Mouse (Mus musculus) limb, embryonic 14.5 days (tissue): Measurements from ENCODE around the gene Nipal4. TPM values are rescaled to one million over a fixed set of nuclear protein-coding genes. Genes with fewer than 3 reads are reported as not detected.
"Not testable (repeated sequence)": the region's sequence is repeated elsewhere in the genome, so short reads cannot be mapped to it uniquely, and the experiment has no call there.

Source experiments
- ATAC-seq: fragments of 200-750 bp; cut with Nextera tagmentation; 2 replicates; pipeline ENCODE4 v1.8.0; 2017; ENCODE audit warnings: low read depth, moderate number of reproducible peaks, moderate TSS enrichment; ENCODE audit not compliant: low FRiP score
- DNase-seq: peaks from one replicate; pipeline ENCODE4 v3.0.0-alpha.2; 2015; ENCODE audit warnings: low spot score
- H3K27ac ChIP-seq: fragments of 300-500 bp; sonication (generic); replicated peaks from 2 replicates; pipeline ENCODE4 v1.5.1; 2014; ENCODE audit warnings: low read depth, mild to moderate bottlenecking, low read length, moderate library complexity, mixed read lengths
- H3K27me3 ChIP-seq: fragments of 300-500 bp; sonication (generic); 2 replicates; pipeline ENCODE4 v1.6.1; 2014; ENCODE audit warnings: low read length, mixed read lengths; ENCODE audit not compliant: control insufficient read depth, insufficient read depth
- H3K36me3 ChIP-seq: fragments of 300-500 bp; sonication (generic); 2 replicates; pipeline ENCODE4 v1.6.1; 2014; ENCODE audit warnings: mild to moderate bottlenecking, low read length, moderate library complexity, mixed read lengths; ENCODE audit not compliant: control insufficient read depth, insufficient read depth
- H3K4me1 ChIP-seq: fragments of 300-500 bp; sonication (generic); 2 replicates; pipeline ENCODE4 v1.6.1; 2014; ENCODE audit warnings: antibody characterized with exemption, low read length, mixed read lengths; ENCODE audit not compliant: control insufficient read depth, insufficient read depth
- H3K4me2 ChIP-seq: fragments of 300-500 bp; sonication (generic); replicated peaks from 2 replicates; pipeline ENCODE4 v1.6.1; 2014; ENCODE audit warnings: low read depth, mild to moderate bottlenecking, low read length, moderate library complexity; ENCODE audit not compliant: severe bottlenecking
- H3K4me3 ChIP-seq: fragments of 300-500 bp; sonication (generic); replicated peaks from 2 replicates; pipeline ENCODE4 v1.5.1; 2014; ENCODE audit warnings: low read length
- H3K9ac ChIP-seq: fragments of 300-500 bp; sonication (generic); 2 replicates; pipeline ENCODE4 v1.6.1; 2014; ENCODE audit warnings: mild to moderate bottlenecking, low read depth, low read length, moderate library complexity; ENCODE audit not compliant: severe bottlenecking
- H3K9me3 ChIP-seq: fragments of 300-500 bp; sonication (generic); 2 replicates; pipeline ENCODE4 v1.6.1; 2016; ENCODE audit warnings: low read length; ENCODE audit not compliant: control insufficient read depth
- POLR2A ChIP-seq: fragments of 200-500 bp; IDR thresholded peaks from 2 replicates; pipeline ENCODE4 v1.8.0; 2012; ENCODE audit warnings: inconsistent platforms, mild to moderate bottlenecking, moderate library complexity, borderline replicate concordance; ENCODE audit not compliant: insufficient read depth, insufficient read length; ENCODE audit errors: extremely low read depth
- WGBS: fragments of 180-500 bp; shearing (Covaris S2); extraction: QIAGEN DNeasy Blood & Tissue Kit; methylation state at CpG from one replicate; pipeline ENCODE4 v1.1.7; 2014; 5-methylcytosine and 5-hydroxymethylcytosine counted together
- polyA plus RNA-seq, 2 experiments: library from polyadenylated mRNA; depleted of rRNA in 1 of 2; stranded (reverse) in 1 of 2; unstranded in 1 of 2; fragments of >200 nt; fragmentation: Nextera tagmentation in 1 of 2; extraction: Ambion mirVana in 1 of 2; gene quantifications; 2 replicates each; pipeline versions ENCODE4 v1.2.1 to v1.2.3; 2012 to 2014

Nipal4 gene
- polyA plus RNA-seq, 2 experiments, result 3.2 to 4.3 TPM

DNA sequence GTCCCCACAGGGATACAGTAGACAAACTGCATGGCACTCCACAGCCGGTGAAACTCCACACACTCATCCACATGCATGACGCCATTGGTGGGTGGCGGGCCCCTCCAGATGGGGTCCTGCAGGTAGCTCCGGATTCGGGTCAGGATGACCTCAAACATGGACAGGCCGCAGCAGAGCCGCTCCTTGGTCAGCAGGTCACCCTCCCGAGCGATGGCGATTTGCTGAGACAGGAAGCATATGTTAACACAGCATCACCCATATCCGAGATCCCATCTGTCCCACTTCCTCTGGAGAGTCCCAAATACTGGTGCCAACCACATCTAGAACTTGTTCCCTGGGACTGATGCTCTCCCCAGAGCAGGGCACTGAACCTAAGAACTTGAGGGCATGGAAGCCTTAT lies 34.4 kb upstream of the Nipal4 start:
- Histone ChIP-seq H3K27me3 (no peaks in the 10 kb centered on the region), H3K9ac (no peak overlapping the region), H3K27ac (no peak overlapping the region), H3K4me2 (no peak overlapping the region), H3K4me1 (no peaks in the 10 kb centered on the region), H3K9me3 (no peaks in the 10 kb centered on the region), H3K4me3 (no peak overlapping the region), H3K36me3 (peaks cover 4% of the 10 kb centered on the region; the same call in 1 of the 2 replicates)
- DNase-seq, result no peak
- ATAC-seq, result no peak
- no peak for TF ChIP-seq POLR2A
- WGBS, result 87% methylated on average over 11 of the region's 11 CpGs

DNA sequence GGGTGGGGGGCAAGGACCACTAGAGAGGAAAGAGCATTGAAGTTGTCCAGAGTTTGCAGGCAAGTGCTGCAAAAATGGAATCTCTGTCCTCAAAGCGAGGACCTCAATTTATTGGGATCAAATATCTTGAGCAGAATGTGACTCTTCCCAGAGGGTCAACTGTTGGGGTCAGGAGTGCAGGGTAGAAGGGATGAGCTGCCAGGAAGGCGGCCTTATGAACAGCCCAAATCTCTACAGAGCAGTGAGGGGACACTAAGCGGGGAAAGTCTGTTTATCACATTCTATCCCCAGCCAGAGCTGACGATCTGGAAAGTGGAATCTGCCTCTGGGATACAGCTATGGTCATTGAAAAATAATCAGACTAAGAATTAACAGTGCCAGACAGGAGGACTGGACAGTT lies 27.9 kb upstream of the Nipal4 start:
- ATAC-seq (no peak), DNase-seq (no peak)
- WGBS, result 66% methylated on average over 4 of the region's 4 CpGs
- no peak overlapping the region for H3K27ac ChIP-seq
- no peak overlapping the region for H3K4me2 ChIP-seq
- H3K36me3 ChIP-seq, result peaks cover 1% of the 10 kb centered on the region; the same call in 1 of the 2 replicates
- no peak overlapping the region for H3K9ac ChIP-seq
- no peaks in the 10 kb centered on the region for H3K27me3 ChIP-seq
- no peaks in the 10 kb centered on the region for H3K9me3 ChIP-seq
- no peaks in the 10 kb centered on the region for H3K4me1 ChIP-seq
- TF ChIP-seq POLR2A, result no peak
- no peak overlapping the region for H3K4me3 ChIP-seq

GRCm38 (mm10) chr11:46188283-46188682 lies 22.0 kb upstream of the Nipal4 start:
- TF ChIP-seq POLR2A, result no peak
- no peaks in the 10 kb centered on the region for H3K9me3 ChIP-seq
- H3K4me2 ChIP-seq, result no peak overlapping the region
- DNase-seq, result no peak
- H3K36me3 ChIP-seq, result no peaks in the 10 kb centered on the region
- H3K27ac ChIP-seq, result no peak overlapping the region
- H3K27me3 ChIP-seq, result no peaks in the 10 kb centered on the region
- H3K4me1 ChIP-seq, result peaks cover 7% of the 10 kb centered on the region
- no peak overlapping the region for H3K4me3 ChIP-seq
- WGBS, result 37% methylated on average over 2 of the region's 2 CpGs
- no peak for ATAC-seq
- H3K9ac ChIP-seq, result no peak overlapping the region

- Histone ChIP-seq H3K4me3 (no peak overlapping the region), H3K9ac (no peak overlapping the region), H3K27me3 (no peaks in the 10 kb centered on the region), H3K9me3 (no peaks in the 10 kb centered on the region), H3K27ac (no peak overlapping the region), H3K4me2 (no peak overlapping the region), H3K4me1 (peaks cover 7% of the 10 kb centered on the region), H3K36me3 (no peaks in the 10 kb centered on the region)
- ATAC-seq (peak; percentile 15; the same call in 1 of the 2 replicates), DNase-seq (peak; percentile 58)
- TF ChIP-seq POLR2A, result no peak
- WGBS, result 7% methylated on average over 4 of the region's 4 CpGs
These were observed 19.2 kb upstream of the Nipal4 start for GRCm38 (mm10) chr11:46185486-46185885.

DNA sequence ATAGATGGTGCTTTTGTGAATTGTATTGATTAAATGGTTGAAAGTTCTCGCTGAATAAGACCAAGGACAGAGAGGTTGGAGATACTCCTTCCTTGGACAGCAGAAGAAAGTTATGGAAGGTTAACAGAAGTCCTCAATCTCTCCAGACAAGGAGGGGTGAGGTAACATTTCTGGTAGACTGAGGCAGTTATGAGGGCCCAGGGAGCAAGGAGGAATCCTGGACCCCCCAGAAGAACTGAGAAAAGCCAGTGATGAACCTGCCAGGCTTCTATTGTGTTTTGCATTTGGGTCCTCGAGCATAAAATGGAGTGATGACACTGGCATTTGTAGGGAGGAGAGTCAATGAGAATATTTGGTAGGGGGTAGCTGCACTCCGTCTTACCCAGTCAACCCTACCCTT lies 18.6 kb upstream of the Nipal4 start:
- Histone ChIP-seq H3K27me3 (no peaks in the 10 kb centered on the region), H3K4me2 (no peak overlapping the region), H3K4me3 (no peak overlapping the region), H3K9me3 (no peaks in the 10 kb centered on the region), H3K9ac (no peak overlapping the region), H3K27ac (no peak overlapping the region), H3K4me1 (peaks cover 7% of the 10 kb centered on the region), H3K36me3 (no peaks in the 10 kb centered on the region)
- ATAC-seq (no peak), DNase-seq (no peak)
- WGBS, result 66% methylated on average over 3 of the region's 3 CpGs
- no peak for TF ChIP-seq POLR2A

DNA sequence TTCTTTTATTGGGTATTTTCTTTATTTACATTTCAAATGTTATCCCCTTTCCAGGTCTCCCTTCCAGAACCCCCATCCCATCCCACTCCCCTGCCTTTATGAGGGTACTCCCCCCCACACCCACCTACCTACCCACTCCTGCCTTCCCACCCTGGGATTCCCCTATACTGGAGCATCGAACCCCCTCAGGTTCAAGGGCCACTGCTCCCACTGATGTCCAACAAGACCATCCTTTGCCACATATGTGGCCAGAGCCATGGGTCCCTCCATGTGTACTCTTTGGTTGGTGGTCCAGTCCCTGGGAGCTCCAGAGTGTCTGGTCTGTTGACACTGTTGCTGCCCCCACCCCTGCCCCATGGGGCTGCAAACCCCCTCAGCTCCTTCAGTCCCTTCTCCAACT lies 15.7 kb upstream of the Nipal4 start:
- H3K27me3 ChIP-seq, H3K36me3 ChIP-seq, H3K4me2 ChIP-seq, H3K27ac ChIP-seq, ATAC-seq, H3K9me3 ChIP-seq, H3K4me1 ChIP-seq, H3K9ac ChIP-seq, DNase-seq, H3K4me3 ChIP-seq: not testable (repeated sequence)
- 91% methylated on average over 1 of the region's 1 CpGs for WGBS
